Mouse (Mus musculus) lung, postnatal 4 days (tissue): ENCODE data around the gene Nxn.

Experiments
- DNase-seq, 2 experiments: peaks; one replicate each; pipeline ENCODE4 v3.0.0; 2021

Nxn gene

DNA sequence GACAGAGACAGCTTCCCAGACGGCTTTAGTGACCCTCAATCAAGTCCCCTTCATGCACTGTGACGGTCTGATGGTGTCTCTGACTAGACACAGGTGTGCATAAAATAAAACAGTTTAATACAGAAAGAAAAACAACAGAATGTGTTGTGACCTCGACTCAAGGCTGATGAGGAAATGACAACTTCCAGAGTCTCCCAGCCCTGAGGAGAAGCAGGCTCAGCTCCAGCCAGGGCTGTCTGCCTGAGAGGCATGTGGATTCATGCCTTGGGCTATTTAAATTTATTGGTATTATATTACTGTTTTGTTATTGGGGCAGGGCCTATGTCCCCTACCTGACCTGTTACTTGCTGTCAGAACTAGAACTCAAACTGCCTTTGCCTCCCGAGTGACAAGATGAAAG, 37.5 kb downstream of the Nxn start:
- DNase-seq = no peak

DNA sequence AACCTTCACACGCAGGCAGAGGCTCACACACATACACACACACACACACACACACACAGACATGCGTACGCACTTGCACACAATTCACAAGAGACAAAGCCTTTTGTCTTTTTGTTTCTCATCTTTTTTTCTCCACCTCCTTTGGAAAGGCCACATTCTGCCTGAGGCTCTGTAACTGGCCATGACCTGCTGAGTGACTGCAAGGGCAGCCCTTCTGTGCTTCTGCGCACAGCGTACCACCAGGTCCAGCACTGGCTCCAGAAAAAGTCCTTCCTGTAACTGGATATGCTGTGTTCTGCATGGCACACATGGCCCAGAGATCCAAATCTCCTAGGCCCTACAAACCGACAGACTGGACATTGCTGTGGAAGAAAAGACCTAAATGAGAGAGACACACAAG, 38.7 kb downstream of the Nxn start:
- no peak for DNase-seq

DNA sequence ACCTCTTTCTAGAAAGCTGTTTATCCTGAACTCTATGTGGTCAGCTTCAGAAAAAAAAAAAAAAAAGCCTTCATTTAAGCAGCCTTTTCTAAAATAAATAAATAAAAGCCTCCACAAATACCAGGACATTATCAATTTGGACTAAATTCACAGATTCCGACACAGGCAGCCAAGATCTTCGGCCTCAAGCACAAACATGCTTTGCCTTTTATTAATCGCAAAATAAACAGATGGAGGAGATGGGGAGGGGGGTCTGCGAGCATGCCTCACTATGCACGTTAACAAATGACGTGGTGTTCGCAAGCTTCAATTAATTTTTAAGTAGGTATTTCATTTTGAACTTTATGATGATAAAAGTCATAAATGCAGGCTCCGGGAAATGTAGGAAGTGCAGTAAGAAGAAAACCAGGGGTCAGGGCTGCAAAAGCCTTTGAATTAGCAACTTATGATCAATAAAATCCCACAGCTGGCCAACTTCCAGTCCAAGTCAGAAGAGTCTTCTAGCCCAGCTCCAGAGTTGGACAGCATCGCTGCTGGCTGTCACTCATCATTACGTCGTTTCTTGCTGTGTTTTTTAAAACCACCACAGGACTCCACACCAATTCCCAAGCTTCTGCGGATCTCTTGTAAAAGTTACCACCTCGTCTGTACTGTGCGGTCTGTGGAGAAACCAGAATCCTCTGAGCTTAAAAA, 40.2 kb downstream of the Nxn start:
- peak; percentile 23 to 40 for DNase-seq

DNA sequence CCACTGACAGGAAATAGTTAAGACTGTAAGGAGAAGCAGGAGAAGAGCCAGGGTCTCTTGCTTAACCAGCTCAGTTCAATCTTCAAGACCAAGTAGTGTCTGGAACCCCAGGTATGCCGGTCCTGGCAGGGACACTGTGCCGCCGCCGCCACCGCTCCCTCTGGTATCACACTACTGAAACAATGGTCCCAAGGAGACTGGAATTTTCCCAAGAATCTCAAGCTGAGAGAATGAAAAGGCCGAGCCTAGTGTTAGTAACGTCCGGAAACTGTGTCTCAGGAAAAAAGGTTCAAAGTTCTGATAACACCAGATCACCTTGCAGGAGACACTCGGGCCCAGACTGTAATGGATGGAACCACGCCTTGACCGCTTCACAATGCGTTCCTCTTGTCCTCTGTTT, 41.5 kb downstream of the Nxn start:
- no peak for DNase-seq

DNA sequence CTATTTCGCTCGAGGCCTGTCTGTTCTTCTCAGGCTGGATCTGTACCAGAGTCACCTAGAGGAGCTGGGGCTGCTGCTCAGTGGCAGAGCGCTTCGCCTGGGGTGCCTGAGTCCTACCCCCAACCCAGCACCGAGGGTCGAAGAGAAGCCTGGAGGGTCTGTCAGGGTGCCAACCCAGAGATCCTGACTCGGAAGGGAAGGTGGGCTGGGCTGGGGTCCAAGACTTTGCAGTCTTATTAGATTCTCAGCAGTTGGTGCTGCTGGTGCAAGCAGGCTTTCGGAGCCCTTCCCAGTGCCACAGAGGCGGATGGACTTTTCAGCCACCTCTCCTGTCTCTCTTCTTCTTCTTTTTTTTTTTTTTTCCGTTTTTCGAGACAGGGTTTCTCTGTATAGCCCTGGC, 42.8 kb downstream of the Nxn start:
- no peak for DNase-seq

DNA sequence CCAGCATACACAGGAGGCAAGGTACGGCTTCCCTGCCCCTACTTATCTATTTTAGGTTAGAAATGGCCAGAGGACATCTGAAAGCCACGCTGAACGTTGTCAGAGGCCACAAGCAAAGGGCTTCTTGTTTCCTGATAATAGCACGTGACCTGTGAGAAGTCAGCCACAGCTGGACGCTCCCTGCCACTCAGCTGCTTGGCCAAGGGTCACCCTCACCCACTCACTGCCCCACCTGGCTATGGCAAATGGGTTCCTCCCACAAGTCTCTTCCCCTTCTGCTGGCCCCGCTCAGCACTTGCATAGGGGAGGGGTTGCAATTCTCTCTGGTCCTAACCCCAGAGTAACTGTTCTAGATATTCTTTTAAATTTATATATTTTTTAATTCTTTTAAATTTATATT, 43.5 kb downstream of the Nxn start:
- DNase-seq = no peak

DNA sequence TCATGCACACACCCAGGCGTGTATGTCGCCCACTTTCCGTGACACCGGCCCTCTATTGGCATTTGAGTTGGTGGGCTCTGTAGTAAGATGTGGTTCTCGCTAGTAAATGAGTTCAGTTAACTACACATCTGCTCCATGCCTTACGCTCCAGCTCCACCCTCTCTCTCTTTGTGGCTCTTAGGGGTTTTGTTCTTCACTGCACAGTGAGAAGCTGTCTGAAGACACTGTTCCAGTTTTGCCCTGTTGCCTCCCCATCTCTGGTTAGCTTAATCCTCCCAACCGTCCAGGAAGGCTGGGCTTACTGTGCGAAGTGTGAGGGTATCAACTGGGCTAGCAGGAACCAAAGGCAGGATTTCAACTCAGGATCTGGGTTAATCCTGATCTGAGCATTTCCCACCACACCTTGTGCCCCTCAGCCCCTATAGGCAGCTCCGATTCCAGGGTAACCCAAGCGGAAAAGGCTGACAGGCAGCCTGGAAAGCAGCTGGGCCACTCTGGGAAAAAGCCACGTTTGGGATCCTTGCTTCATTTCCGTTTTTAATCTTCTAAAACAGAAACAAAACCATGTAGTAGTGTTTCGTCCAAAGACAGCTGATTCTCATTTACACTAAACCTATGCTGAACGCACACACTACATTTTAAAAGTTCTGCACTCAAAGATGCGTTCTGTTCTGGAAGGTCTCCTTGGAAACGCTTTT, 45.9 kb downstream of the Nxn start:
- no peak for DNase-seq

DNA sequence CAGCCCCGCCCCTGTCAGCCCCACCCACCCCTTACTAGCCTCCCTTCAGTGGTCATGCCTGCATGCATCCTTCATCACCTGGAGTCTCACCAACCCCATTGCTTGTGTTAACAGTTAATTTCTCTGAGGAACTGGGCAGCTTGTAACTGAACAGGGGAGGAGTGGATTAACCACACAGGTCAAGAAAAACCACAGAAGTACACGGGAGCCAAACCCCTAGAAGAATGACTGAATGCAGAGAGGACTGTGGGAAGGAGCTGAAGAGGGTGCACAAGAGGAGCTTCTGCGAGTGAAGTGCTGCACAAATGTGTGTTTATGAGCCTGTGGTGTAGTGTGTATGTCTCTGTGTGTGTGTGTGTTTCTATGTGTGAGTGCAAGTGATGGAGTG, 47.3 kb downstream of the Nxn start:
- no peak for DNase-seq

DNA sequence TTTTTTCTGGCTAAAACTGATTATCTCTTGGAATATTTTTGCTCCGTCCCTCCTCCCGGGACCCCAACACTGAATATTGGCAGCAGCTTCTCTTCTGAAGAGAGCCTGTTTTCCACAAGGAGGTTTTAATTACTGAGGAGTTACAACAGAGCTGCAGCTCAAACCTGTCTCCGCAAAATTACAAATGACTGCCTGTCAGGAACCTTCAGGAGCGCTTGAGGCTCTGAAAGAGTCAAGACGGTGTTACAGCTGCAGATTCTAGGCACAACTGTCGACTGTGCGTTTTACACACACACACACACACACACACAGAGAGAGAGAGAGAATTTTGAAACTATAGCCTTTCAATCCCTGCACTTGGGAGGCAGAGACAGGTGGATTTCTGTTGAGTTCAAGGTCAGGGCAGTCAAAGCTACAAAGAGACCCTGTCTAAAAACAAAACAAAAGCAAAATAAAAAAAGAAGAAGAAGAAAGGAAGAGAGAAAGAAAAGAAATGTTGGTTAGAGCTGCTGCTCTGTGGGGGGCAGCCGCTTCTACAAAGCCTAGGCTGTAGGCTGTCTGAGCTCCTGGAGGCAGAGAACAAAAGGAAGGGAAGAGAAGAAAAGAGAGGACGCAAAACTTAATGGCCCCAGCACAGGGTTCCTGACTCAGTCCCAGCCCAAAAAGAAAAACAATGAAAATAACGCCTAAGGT, 47.9 kb downstream of the Nxn start:
- no peak for DNase-seq

DNA sequence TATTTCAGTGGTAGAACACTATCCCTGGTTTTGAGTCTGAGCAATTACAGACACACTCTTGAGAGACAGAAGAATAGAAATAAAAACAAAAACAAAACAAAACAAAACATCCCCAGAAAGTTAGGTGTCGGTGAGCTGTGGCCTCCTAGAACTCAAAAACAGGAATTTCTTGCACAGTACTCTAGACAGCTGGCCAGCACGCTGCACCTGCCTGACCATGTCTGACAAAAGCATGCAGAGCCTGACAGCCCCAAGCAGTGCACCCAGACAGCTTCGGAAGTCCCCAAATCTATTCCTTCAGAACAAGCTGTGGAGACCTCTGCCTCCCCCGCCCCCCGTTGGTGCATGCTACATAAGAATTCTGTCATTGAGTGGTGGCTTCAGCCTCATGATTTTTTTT, 49.1 kb downstream of the Nxn start:
- DNase-seq = no peak

DNA sequence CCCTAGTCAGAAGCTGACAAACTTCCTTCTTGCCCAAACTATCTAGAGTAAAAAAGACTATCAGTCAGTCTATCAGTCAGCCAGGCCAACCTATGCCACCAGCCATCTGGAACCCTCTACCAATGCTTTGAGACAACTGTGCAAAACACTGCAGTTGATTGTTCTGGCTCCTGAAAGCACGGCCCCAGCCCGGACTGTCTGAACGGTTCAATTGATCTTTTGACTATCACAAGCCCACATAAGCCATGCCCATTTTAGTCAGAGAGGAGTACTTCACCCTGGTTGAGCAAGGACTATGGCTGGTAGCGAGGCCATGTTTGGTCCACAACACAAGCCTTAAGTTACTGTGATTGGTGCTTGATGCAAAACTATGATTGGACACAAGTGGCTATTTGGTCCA, 51.4 kb downstream of the Nxn start:
- no peak for DNase-seq

DNA sequence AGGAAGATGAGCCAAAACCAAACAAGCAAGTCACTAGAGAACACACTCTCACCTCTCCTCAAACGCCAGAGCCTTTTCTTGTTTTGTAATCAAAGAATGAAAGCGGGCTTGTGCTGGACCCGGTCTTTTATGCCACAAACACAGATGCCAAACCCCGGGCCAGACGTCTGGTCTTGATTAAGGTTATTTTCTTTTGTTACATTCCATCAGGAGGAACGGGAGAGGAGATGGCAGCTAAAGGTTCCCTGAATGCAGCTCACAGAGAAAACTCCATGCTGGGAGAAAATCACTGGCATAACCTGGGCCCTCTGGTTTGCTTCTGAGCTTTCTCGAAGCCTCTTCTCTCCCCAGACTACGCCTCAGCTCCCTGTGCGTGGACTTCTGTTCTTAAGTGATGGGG, 55.9 kb downstream of the Nxn start:
- DNase-seq = no peak

DNA sequence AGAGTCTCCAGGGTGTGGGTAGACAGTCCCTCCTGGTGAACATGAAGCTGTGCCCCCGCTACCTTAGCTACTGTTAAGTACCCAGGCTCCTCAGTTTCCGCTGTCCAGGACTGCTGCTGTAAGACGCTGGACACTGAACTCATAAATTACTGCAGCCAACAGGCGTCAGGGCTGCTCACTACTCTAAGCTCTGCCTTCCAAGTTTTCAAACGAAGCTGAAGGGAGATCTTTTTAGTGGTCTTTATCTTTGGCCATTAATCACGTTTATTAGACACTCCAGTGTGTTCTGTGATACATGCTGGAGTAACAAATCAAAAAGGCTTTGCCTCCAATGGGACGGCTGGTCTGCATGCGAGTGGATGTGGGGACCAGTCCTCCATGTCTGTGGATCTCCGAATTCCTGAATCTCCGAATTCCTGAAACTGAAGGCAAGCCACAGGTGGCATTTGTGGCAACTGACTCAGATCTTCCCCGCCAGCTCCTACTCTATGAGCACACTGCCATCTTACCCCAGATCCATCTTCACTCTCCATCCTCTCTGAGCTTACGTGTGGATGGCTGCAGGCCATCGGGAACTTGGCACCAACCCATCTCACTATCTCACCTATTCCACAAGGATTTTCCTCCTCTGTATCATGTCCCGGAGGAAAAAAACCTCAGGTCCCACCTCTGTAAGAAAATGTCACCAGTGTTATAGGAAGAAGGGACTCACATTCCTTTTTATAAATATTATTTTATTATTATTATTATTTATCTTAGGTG, 56.9 kb downstream of the Nxn start:
- DNase-seq = no peak

DNA sequence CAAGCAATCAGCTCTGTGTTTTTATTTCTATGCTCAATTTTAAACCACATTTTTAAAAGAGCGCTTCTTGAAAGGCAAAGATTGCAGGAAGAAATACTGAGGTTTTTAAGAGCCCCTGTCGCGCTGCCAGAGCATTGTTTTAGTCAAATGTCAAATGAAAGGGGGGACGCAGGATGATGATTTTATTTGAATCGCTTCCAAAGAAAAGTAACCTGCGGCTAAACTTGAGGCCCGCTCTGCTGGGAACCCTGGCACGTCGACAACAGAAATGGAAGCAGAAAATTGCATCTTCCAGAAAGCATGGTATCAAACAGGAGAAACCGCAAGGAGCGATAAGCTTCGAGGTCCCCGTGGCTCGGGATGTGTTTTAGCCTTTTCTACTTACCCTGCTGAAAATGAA, 57.8 kb downstream of the Nxn start:
- no peak for DNase-seq

DNA sequence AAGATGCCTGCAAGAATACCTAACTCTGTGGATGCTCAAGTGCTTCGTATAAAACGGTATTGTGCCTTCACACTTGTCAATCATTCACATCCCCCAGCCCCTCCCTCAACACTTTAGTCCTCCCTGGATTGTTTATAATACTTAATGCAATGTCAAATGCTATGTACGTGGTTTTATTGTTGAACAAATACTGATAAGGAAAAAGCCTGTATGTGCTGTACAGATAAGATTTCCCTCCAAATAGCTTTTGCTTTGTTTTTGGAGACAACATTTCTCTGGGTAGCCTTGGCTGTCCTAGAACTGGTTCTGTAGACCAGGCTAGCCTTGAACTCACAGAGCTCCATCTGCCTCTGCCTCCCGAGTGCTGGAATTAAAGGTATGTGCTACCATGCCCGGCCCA, 59.1 kb downstream of the Nxn start:
- DNase-seq = no peak

DNA sequence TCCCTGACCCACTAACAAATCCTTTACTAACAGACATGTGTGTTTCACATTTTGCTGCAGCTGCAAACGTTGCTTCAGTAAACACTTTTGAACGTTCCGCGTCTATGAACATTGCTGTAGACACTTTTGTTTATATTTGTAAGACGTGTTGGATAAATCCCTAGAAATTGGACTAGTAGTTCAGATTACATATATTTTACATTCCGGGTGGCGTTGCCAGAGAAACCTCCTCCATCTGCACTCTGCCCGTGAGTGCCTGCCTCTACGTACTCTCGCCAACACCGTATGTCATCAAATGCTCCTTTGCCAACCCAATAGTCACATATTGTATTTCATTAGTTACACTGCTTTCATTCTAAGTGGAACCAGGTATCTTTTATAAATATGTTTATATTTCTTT, 59.8 kb downstream of the Nxn start:
- DNase-seq = no peak

DNA sequence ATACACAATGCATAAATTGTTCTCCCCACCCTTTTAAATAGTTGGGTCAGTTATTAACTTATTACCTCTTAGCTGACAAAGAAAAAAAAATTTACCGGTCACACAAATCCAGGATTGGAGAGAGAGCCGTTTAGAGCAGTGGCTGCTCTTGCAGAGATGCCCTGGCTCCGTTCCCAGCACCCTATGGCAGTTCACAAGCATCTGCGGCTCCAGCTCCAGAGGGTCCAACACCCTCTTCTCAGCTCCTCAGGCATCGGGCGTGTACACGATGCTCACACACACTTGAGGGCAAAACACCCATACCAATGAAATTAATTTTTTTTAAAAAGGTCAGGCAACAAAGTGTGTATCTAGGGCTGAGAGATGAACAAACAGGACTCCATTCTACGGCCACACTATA, 60.3 kb downstream of the Nxn start:
- DNase-seq = no peak

DNA sequence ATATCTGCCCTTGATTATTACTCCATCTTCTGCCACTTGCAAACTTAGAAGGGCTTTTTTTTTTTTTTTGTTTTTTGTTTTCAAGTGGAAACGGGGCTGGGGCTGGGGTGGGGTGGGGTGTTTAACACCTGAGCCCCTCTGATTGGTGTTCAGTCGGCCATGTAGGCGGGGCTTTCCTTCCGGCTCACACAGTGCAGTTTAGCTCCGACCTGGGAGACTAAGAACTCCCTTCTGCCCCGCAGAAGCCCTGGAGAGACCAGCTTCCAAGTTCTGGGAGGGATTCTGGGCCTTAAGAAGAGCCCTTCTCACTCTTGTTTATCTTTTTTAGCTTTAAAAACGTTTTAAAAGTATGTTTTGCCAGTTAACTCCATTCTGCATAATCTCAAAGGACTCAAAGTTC, 61.2 kb downstream of the Nxn start:
- DNase-seq = peak in 1 of 2 experiments; percentile 36

DNA sequence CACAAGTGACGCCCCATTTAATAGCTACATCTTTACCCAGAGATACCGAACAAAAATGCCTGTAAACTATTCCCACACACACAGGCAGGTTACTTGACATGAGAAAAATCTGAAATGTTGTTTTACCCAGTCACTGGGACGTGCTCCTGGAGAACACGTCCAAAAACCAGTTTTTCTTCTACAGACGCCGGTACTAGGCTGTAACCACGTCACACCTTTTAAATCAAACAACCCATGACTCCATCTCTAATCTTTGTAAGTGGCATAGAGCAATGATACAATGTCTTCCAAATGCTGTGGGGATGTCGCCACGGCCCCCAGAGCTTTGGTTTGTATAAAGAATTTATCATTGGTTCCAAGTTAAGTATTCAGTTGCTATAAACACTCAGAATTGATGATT, 61.7 kb downstream of the Nxn start:
- DNase-seq = no peak

DNA sequence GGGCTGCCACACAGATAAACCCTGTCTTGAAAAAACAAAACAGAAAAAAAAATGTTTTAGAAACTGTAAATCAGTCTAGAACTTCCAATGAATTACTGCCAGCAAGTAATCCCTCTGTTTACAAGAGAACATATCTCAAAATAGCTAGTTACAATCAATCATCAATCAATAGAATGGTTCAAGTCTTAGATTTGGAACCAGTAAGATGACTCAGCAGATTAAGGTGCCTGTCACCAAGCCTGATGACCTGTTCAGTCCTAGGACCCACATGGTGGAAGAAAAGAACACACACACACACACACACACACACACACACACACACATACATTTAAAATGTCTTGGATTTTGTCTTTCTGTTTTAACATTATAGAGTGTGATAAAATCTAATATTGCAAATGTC, 62.7 kb downstream of the Nxn start:
- no peak for DNase-seq

DNA sequence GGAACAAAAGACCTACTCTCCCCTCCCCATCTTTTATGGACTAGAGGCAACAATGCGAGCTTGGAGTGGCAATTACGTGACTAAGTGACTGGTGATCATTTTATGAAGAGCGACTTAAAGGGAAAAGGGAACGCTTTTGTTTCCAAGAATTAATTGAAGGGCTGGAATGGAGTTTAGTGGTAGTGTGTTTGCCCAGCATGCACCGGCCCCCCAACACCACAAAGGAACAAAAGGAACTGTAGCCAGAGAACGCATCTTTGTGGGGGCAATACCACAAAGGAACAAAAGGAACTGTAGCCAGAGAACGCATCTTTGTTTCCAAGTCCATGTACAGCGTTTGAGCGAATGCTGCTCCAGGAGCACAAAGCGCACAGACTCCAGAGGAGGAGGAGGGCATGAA, 64.0 kb downstream of the Nxn start:
- no peak for DNase-seq

DNA sequence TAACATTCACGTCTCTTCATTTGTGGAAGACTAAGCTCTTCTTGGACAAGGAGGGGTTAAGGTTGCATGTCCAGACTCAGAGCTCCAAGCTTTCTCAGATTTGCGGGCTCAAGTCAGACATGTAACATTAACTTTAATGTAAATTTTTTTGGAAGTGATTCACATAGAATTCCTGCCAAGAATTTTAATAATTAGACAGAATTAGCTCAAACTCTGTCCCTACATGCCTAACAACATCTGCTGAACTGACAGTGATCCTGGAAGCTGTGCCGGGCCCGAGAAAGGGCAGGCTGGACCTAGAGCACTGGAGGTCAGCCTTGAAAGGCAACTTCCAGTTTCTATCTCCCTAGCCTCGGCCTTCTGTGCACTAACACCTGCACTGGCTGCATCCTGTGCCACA, 66.7 kb downstream of the Nxn start:
- DNase-seq = no peak

DNA sequence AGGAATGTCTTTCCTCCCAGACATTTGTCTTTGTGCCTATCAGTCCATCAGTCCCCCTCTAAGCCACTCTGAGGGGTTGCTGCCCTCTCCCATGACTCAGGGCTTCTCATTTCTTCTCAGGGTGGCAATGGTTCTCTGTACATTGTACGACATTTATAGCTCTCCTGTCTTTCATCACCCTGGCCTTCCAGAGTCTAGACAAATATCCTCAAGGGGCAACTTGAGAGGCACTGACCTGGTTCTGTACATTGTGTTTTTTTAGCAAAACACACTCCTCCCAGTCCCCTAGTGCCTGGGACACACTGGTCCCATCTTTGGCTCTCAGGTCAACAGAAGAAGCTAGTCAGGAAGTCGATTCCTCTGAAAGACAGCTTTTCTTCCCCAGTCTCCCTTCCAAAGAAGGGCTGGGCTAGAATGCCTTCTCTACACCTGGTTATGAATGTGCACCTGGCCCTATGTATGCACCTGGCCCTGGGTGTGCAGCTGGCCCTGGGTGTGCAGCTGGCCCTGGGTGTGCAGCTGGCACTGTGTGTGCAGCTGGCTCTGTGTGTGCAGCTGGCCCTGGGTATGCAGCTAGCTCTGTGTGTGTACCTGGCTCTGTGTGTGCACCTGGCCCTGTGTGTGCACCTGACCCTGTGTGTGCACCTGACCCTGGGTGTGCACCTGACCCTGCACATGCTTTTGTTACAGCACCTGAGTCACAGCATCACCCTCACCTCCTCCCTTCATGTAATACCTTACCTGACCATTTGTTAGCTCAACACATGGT, 70.2 kb downstream of the Nxn start:
- DNase-seq = no peak
